Mouse (Mus musculus) monocyte, adult 5-6 weeks (primary cell): ENCODE results near the gene Gm49336. TPM values are rescaled to one million over a fixed set of nuclear protein-coding genes. Genes with fewer than 3 reads are reported as not detected.

ENCODE experiments used
- ATAC-seq: fragments of 153-309, 156-312 bp; replicated peaks from 2 replicates; pipeline ENCODE4 v1.8.0; 2017; ENCODE audit warnings: mild to moderate bottlenecking; ENCODE audit not compliant: low TSS enrichment, insufficient number of reproducible peaks, severe bottlenecking, poor library complexity, low FRiP score
- total RNA-seq: library from RNA; stranded (forward); fragments of 200-1000, 200-491, 200-594 nt; gene quantifications from 3 replicates; pipeline ENCODE4 v1.2.3, GENCODE M21; 2017

Gm49336 gene
- total RNA-seq, 1 experiment from 2014 or later: 55.7 TPM

DNA sequence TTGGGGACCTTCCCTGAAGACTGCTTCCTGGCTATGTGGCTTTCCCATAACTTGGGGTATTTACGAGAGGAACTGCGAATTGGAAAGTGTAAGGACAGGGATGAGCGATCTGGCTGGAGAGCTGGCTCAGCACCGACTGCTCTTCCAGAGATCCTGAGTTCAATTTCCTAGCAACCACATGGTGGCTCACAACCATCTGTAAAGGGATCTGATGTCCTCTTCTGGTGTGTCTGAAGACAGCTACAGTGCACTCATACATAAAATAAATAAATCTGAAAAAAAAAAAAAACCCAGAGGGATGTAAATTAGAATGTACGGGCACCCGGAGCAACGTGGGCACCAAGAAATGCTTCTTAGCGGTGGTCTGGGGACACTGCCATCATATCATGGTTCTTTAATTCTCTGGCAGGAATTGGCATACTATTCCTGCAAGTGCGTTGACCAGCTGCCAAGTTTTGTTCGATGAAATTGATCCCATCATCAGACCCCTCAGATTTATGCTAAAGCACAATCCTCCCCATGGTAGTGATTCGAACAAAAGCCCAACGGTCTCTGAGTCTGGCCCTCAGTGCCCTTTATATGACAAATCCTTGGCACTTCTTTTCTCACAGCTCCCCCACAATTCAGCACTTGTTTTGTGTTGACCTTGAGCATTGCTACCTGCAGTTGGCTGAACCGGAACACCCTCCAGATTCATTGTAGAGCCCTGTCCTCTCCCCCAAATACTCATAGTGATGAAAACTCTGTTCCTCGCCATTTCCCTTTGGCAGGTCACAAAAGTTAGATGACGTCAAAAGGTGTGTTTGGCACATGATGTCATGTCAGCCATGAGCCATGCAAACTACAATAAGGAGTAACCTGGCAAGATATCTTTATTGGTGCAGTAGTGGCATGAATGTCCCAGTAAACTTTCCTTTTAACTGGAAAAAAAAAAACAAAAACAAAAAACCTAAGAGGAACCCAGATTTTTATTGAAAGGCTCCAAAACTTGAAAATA is 995 bp upstream of the Gm49336 start:
- no peak for ATAC-seq

DNA sequence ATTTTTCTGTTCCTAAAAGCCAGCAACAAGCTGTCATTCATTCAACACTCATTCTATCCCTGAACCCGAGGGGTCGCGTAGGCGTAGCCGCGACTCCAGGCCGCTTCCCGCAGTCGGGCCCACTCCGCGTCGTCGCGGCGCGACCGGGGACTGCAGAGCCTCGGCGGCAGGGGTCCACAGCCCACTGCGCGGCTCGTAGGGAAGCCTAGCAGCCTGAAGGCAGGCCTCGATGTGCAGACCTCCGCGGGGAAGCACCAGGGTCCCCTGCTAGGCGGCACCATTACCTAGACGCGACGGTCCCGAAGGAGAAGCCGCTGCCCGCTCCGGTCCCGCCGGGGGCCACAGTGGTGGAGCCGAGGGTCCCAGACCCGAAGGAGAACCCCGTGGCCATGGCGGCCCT is 428 bp downstream of the Gm49336 start:
- ATAC-seq: no peak

DNA sequence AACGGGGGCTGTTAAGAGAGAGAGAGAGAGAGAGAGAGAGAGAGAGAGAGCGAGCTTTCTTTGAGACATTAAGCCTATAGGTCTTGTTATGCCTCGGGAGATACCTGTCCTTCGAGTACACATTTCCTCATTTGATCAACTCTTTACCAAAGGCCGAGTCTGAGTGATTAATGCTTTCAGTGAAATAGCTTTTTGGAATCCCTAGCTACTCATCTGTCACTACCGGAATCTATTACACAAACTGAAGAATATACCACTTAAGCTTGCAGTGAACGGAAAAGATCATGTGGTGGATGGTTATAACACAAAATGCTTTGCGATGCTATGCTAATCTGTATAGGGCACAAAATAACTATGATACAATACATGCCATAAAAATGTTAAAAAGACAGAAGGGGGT is 941 bp downstream of the Gm49336 start:
- ATAC-seq: no peak

DNA sequence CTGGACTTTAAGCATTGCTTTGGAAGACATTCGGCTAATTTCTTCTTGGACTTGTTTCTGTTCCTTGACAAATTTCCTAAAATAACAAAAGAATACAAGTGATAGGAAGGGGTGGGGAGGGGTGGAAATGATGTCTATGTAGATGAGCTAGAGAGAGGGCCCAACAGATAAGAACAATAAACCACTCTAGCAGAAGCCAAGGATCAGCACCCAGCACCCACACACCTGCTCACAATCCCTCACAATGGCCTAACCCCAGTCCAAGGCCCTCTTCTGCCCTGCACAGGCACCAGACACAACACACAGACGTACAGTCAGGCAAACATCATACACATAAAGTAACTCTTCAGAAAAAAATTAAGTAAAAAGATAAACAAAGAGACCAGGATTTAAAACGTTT is 12.8 kb downstream of the Gm49336 start:
- no peak for ATAC-seq

DNA sequence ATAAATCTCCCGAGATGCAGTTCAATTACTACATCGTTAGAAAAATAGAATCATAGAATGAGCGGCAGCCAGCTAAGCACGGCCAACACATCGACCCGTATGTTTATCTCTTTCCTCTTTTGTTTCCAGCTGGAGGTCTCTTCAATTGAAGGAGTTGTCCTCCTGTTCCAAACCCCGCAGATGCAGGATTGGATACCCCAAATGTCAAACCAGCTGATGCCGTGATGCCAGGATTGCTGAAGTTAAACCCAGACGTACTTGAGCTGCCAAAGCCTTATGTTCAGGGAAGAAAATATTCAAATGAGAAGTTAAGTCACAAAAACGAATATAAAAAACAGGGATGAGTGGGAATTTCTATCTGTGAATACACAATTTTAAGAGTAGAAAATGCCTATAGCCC is 31.4 kb downstream of the Gm49336 start:
- ATAC-seq: no peak

DNA sequence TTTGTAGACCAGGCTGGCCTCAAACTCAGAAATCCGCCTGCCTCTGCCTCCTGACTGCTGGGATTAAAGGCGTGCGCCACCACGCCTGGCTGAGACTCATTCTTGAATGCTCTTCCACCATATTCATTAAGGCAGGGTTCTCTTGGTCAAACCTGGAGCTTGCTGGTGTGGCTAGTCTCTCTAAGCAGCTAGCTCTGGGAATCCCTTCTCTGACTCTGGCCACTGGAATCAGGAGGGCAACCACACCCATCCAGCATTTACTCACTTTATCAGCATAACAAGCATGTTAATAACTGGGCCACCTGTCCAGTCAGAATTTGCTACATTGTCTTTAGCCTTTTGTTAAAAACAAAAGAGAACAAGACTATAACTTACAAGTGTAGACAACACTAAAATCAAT is 33.7 kb downstream of the Gm49336 start:
- no peak for ATAC-seq

DNA sequence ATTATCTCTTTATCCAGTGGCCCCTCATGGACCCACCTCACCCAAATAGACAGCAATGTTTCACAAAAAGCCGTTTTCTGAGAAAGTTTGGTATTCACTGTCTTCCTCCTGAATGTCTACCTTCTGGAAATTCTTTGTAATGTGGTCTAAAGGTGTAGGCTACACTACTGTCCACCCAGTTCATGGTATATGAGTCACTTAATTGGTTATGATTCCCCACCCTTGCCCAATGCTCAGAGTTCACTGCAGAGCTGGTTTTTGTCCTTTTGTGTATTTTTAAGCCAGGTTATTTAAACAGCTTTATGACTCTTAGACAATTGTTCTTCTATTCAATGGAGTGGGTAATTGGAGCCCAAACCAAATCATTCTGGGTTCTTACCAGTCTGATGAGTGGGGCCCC is 35.2 kb downstream of the Gm49336 start:
- ATAC-seq: no peak

DNA sequence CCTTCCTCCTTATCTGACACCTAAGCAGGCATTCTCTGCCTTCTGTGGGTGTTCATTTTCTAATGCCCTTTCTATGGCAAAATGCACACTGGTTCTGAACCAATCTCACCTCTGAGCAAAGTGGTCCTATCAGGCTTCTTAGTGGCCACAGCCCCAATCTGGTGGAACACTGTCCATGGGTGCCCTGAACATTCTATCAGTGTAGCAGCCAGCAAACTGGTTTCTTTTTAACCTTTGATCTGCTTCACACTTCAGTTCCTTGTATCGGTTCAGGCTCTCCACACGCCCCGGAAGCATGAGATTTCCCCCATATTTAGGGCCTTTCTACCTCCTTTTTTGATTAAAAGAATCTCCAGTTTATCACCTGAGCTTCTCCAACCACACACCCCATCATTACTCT is 36.3 kb downstream of the Gm49336 start:
- no peak for ATAC-seq

DNA sequence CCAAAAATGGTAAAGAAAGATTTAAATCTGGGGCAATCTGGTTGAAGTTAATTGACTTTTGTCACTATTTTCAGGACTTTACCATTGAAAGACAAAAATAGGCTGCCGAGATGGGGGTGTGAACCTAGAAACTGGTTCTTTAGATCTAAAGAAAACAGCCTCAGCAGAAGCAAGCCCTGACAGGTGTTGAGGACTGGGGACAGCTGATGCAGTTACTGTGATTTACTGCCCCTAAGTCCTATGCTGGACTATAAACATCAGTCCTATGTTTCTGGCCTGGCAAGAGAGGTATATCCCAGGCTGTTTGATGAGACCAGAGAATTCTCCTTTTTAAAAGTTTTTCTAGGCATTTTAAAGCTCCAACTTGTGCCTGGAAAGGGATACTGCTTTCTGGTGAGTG is 37.3 kb downstream of the Gm49336 start:
- no peak for ATAC-seq

DNA sequence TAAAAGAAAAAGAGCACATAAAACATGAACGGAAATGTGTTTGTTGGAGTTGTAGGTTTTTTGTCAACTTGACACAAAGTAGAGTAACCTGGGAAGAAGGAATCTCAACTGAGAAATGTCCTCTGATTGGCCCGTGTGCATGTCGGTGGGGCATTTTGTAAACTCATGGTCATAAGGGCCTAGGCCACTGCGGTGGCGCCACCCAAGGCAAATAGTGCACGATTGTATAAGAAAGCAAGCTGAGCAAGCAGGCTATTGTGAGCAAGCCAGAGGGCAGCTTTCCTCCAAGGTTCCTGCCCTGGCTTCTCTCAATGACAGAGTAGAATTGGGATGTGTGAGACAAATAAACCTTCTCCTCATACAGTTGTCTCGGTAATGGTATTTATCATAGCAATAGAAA is 42.1 kb downstream of the Gm49336 start:
- no peak for ATAC-seq

DNA sequence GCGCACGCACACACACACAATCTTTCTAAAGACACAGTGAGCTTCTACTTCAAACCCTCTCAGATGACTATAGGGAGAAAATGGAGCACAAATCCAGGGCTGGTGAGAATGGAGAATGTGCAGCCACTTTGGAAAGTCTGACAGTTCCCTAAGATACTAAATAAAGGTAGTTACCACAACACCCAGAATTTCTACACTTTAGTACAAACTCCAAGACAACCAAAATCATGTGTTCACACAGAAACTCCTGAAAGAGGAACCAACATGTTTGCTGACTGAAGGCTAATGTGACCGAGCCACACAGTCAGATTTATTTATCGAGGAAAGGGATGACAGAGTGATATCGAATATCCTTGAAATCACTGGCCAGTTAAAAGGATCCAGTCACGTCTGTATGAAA is 46.3 kb downstream of the Gm49336 start:
- no peak for ATAC-seq

DNA sequence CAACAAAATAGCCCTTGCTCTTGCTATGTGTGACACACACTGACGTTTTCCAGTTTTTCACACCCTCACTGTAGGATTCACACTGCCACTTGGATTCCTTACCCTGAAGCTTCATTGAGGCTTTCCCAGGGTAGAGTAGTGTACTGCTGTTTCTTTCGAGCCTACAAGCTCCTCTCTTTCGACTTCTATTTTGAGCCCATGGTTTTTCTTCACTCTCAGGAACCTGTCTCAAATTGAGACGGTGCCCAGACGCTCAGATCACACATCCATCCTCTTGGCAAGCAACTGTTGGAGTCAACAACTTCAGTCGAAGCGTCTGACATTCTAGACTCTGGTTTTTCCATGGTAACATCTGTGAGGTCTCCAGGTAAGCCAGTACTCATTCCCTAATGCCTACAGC is 54.4 kb downstream of the Gm49336 start, which contains the start of gene Atp8a2:
TSS of gene Atp8a2 (minus strand) at position 296 of the 400 bp plus-strand sequence.
- no peak for ATAC-seq

DNA sequence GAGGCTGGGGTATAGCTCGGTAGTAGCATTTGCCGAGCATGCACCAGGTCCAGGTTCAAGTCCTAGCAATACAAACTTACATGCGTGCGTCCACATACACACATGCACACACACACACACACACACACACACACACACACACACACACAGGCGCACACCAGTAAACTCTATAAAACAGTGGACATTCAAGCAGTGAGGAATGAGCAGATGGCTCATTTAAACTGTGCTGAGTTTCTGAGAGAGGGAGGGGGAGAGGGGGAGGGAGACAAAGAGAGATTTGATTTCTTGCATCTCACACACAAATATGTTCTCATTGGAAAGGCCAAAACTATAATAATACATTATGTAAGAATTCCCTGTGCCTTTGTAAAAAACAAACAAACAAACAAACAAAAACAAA is 55.3 kb downstream of the Gm49336 start:
- ATAC-seq: no peak

DNA sequence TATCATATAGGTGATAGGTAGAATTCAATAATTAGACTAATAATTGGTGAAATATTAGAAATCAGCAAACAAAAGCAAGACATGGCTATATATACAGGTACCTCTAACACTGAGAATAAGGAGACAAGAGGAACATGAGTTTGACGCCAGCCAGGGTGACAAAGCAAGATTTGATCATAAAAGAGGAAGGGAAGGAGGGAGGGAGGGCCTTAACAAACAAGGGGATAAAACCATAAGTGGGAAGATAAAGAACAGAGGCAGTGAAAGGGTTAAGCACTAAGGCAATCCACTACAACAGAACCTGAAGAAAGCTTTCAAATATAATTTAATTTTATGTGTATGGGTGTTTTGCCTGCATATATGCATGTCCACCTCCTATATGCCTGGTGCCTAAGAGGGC is 56.7 kb downstream of the Gm49336 start:
- no peak for ATAC-seq

DNA sequence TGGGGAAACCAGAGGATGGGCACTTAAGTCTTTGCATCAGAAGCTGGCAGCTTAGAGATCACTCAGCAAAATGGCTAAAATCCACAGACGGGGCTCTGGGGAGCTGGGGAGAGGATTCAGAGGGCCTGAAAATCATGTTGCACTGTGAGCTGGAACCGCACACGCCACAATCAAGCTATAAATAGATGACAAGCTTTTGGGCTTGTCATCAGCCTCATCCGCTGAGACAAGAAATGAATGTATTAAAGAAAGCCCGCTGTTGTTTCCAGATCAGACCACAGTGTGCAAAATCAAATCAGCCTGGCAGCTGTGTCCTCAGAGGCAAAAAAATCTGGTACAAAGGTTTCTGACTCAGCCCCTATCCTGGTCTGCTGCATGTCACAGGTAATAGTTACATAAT is 61.5 kb downstream of the Gm49336 start:
- no peak for ATAC-seq

DNA sequence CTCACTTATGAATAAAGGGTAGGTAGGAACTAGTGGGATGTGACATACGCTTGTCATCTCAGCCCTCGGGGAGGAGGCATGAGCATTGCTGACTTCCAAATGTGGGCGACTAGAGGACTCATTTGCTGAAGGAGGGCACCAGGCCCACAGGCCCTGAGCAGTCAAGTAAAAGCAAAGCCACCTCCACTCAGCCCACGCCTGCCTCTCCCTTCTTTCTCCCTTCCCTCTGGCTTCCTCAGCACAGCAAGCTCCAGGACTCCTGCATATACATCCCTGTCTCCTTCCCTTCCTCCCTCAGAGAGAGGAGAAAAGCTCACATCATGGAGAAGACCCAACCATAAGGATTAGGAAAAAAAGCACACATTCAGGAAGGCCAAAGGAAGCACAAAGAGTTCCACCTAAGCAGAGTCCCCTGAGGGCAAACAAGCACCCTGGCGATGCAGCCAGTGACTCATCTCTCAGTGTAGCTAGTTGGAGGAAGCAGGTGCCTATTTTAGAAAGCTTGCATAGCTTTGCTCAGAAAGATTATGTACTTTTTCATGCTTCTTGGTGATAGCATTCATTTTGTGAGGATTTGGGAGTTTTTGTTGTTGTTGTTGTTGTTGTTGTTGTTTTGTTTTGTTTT is 63.0 kb downstream of the Gm49336 start:
- ATAC-seq: no peak

DNA sequence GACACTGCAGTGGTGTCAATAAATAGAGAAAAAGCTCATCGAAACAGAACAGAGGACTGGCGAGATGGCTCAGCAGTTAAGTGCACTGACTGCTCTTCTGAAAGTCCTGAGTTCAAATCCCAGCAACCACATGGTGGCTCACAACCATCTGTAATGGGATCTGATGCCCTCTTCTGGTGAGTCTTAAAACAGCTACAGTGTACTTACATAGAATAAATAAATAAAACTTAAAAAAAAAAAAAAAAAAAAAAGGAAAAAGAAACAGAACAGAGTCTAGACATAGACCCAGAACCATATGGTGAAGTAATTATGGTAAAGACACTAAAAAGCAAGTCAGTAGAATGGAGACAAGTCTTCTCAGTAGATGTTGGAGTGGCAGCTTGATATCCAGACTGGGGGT is 70.0 kb downstream of the Gm49336 start:
- ATAC-seq: no peak

DNA sequence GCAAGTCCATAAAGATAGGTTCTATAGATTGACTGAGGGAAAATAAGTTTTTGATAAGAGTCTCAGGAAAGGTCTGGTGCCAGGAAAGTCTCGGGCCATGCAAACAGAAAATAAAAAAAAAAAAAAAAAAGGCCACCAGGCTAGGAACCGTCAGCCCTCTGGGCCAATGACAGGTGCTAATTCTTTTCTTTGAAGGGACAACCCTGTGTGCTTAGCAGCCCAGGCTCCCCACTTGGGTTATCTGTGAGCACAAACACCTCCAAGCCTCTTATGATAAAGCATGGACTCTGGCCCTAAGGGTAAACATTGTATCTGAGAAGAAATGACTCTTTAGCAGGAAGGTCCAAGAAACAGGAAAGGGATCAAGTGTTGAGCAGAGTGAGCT is 72.7 kb downstream of the Gm49336 start:
- no peak for ATAC-seq

DNA sequence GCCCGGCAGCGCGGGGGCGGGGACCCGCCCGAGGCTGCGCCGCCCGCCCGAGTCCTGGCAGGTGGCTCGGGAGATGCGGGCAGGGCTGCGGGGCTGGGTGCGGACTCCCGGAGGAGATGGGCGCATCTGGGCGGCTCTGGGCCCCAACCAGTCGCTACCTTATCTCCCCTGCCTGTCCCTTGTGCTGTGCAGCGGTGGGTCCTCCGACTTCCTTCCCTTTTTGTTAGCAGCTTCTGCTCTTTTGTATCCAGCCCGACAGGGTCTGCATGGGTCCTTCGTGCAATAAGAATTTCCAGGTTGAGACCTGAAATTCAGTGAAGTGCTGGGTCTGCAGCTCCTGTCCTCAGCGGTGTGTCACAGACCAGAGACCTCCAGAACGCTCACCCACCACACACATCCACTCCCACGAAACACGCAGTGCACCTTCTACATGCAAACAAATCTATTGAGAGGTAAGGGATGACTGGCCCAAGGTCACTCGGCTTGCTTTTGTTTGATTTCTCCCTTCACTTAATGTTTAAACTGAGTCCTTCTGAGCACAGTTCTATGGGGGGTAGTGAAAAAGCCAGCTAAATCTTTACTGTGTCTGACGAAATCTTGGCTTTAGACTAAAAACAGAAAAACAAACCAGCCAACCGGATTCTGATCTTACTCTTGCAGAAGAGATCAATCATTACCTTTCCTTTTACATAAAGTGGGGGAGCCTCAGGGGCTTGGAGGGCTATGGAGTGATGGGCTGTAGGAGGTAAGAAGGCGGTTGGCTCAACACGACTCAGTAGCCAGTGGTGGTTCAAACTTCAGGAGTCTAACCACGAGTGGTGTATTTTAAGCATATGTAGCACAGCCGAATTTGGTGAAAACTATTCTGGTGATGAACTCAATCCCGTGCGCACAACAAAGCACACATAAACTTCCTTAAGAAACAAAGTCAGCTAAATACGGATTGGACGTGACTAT is 73.4 kb downstream of the Gm49336 start:
- ATAC-seq: no peak
